Mouse (Mus musculus): Measurements from ENCODE around the gene Chn2. TPM values are rescaled to one million over a fixed set of nuclear protein-coding genes. Genes with fewer than 3 reads are reported as not detected.

The Chn2 gene
- polyA plus RNA-seq (2015; fragmentation: Nextera tagmentation; extraction: Ambion mirVana): 17.2 and 20.7 TPM in 2 replicates

GRCm38 (mm10) chr6:54039357-54039804 lies at the start of gene Chn2:
Chn2 (plus strand) TSS chr6:54039554.

GRCm38 (mm10) chr6:54325246-54325885 lies 286.0 kb downstream of the Chn2 start, which contains the start of gene Prr15:
Prr15 (plus strand) TSS chr6:54325835.

Other genes starting within 250 kb of the Chn2 start
- 31.3 and 32.1 TPM in 2 replicates for gene Tril, start 218.7 kb upstream of the Chn2 start, polyA plus RNA-seq (2015; fragmentation: Nextera tagmentation; extraction: Ambion mirVana)
- 0.15 TPM in 1 of 2 replicates, not detected in the other for gene Cpvl, start 60.9 kb upstream of the Chn2 start, polyA plus RNA-seq (2015; fragmentation: Nextera tagmentation; extraction: Ambion mirVana)